Mouse (Mus musculus) heart, postnatal 0 days (tissue): Measurements from ENCODE around the gene Slc25a27. TPM values are rescaled to one million over a fixed set of nuclear protein-coding genes. Genes with fewer than 3 reads are reported as not detected.

Source experiments
- ATAC-seq: fragments of 200-750 bp; cut with Nextera tagmentation; 2 replicates; pipeline ENCODE4 v1.8.0; 2017; ENCODE audit warnings: low read depth, moderate number of reproducible peaks, moderate library complexity; ENCODE audit not compliant: insufficient read depth
- DNase-seq: peaks from one replicate; pipeline ENCODE4 v3.0.0-alpha.2; 2016; ENCODE audit warnings: low spot score
- H3K27ac ChIP-seq: fragments of 300-500 bp; sonication (generic); 2 replicates; pipeline ENCODE4 v1.5.1; 2014; ENCODE audit warnings: low read depth, mild to moderate bottlenecking
- H3K27me3 ChIP-seq: fragments of 300-500 bp; sonication (generic); 2 replicates; pipeline ENCODE4 v1.6.1; 2014; ENCODE audit warnings: low read length, mixed read lengths; ENCODE audit not compliant: control insufficient read depth, insufficient read depth
- H3K36me3 ChIP-seq: fragments of 300-500 bp; sonication (generic); replicated peaks from 2 replicates; pipeline ENCODE4 v1.6.1; 2014; ENCODE audit warnings: low read length, mixed read lengths; ENCODE audit not compliant: control insufficient read depth, insufficient read depth
- H3K4me1 ChIP-seq: fragments of 300-500 bp; sonication (generic); 2 replicates; pipeline ENCODE4 v1.6.1; 2014; ENCODE audit warnings: antibody characterized with exemption; ENCODE audit not compliant: control insufficient read depth, insufficient read depth
- H3K4me2 ChIP-seq: fragments of 300-500 bp; sonication (generic); 2 replicates; pipeline ENCODE4 v1.6.1; 2014; ENCODE audit warnings: low read depth, mild to moderate bottlenecking, low read length, moderate library complexity
- H3K4me3 ChIP-seq: fragments of 300-500 bp; sonication (generic); 2 replicates; pipeline ENCODE4 v1.5.1; 2014; ENCODE audit warnings: low read depth, low read length
- H3K9ac ChIP-seq: fragments of 300-500 bp; sonication (generic); replicated peaks from 2 replicates; pipeline ENCODE4 v1.6.1; 2014; ENCODE audit warnings: low read depth, low read length, mixed read lengths
- H3K9me3 ChIP-seq: fragments of 300-500 bp; sonication (generic); replicated peaks from 2 replicates; pipeline ENCODE4 v1.6.1; 2016; ENCODE audit warnings: low read length; ENCODE audit not compliant: control insufficient read depth
- CTCF ChIP-seq: IDR thresholded peaks from 2 replicates; pipeline ENCODE4 v1.5.1; 2016; ENCODE audit warnings: antibody characterized with exemption, control low read depth, low read depth
- EP300 ChIP-seq: IDR thresholded peaks from 2 replicates; pipeline ENCODE4 v1.6.1; 2016; ENCODE audit warnings: antibody characterized with exemption, low read depth
- WGBS: fragments of 180-500 bp; shearing (Covaris S2); extraction: QIAGEN DNeasy Blood & Tissue Kit; methylation state at CpG from one replicate; pipeline ENCODE4 v1.1.7; 2014; 5-methylcytosine and 5-hydroxymethylcytosine counted together
- polyA plus RNA-seq: library from polyadenylated mRNA; unstranded; fragments of >200 nt; fragmentation: Nextera tagmentation; extraction: Ambion mirVana; gene quantifications from 2 replicates; pipeline ENCODE4 v1.2.1, GENCODE M21; 2015
- total RNA-seq: library from RNA; depleted of rRNA; stranded (reverse); fragments of >200 nt; gene quantifications from 2 replicates; pipeline ENCODE4 v1.2.3, GENCODE M21; 2014; ENCODE audit warnings: low replicate concordance; rRNA removed

The Slc25a27 gene
- total and polyA plus RNA-seq, 2 experiments from 2014 or later: 7.8 to 7.9 TPM

DNA sequence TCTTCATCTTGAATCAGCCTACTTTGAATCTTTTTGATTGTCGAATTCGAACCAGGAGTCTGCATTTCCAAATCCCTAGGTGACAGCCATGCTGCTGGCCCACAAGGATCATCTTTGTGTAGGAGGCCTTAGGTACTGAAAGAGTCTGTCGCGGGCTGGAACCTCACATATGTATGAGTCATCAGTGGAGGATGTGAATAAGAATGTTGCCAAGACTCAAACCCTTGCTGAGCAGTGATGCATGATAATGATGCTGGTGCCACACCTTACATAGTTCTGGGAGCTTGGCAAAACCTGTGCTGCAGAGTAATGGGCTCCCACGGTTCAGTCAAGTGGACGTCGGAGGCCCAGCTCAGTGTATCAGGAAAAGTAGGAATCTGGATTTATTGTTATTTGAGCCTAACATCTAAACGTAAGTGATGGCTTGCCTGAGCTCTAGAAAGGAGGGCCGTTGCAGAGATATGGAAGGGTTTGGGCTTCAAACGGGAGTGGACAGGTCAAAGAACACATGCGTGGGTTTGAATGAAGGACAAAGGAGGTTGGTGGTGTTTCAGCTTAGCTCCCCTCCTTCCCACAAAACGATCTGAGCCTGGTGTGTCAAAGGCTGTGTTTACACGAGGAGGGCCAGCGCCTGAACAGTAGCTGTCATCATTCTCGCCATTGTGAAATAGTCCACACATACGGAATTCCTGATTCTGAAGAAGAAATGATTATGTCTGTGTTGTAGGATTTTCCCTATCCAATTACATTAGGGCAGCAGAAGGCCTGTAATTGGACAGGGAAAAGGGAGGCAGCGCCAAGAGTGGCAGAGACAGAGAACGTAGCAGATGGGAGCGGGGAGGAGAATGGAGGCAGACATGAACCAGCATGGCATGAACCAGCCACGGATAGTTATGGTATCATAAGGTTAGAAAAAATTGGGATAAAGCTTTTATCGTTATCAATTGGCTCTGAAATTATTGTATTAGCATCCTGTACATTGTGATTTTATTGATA, 74.4 kb downstream of the Slc25a27 start:
- H3K36me3 ChIP-seq: no peaks in the 10 kb centered on the region
- no peaks in the 10 kb centered on the region for H3K27me3 ChIP-seq
- H3K9me3 ChIP-seq: no peaks in the 10 kb centered on the region
- no peak overlapping the region for H3K4me2 ChIP-seq
- DNase-seq (no peak), ATAC-seq (no peak)
- no peak overlapping the region for H3K9ac ChIP-seq
- H3K27ac ChIP-seq: no peak overlapping the region
- no peak overlapping the region for H3K4me3 ChIP-seq
- WGBS: 78% methylated on average over 21 of the region's 21 CpGs
- no peaks in the 10 kb centered on the region for H3K4me1 ChIP-seq
- TF ChIP-seq CTCF: no peak
- no peak for TF ChIP-seq EP300

Other genes with a start within 250 kb of the Slc25a27 start
- gene Mep1a, start 164.4 kb downstream of the Slc25a27 start, total RNA-seq: not detected in 2 replicates
- not detected in 2 replicates for gene Mep1a, start 164.4 kb downstream of the Slc25a27 start, polyA plus RNA-seq
- not detected in 2 replicates for gene Ankrd66, start 123.6 kb downstream of the Slc25a27 start, total RNA-seq
- gene Ankrd66, start 123.6 kb downstream of the Slc25a27 start, polyA plus RNA-seq: not detected in 2 replicates
- 2.6 and 22.7 TPM in 2 replicates for gene Pla2g7, start 99.1 kb downstream of the Slc25a27 start, total RNA-seq
- gene Pla2g7, start 99.1 kb downstream of the Slc25a27 start, polyA plus RNA-seq: 11.1 and 12.3 TPM in 2 replicates
- not detected in 2 replicates for gene Tdrd6, start 36.9 kb downstream of the Slc25a27 start, total RNA-seq
- gene Tdrd6, start 36.9 kb downstream of the Slc25a27 start, polyA plus RNA-seq: 0.11 TPM in 1 of 2 replicates, not detected in the other
- 7.0 and 8.3 TPM in 2 replicates for gene Cyp39a1, start 211 bp upstream of the Slc25a27 start, total RNA-seq
- gene Cyp39a1, start 211 bp upstream of the Slc25a27 start, polyA plus RNA-seq: 39.5 and 43.7 TPM in 2 replicates
- 125 and 167 TPM in 2 replicates for gene Rcan2, start 134.1 kb upstream of the Slc25a27 start, total RNA-seq
- 83.8 and 94.3 TPM in 2 replicates for gene Rcan2, start 134.1 kb upstream of the Slc25a27 start, polyA plus RNA-seq